Mouse (Mus musculus): Measurements from ENCODE around the gene Fry.

The Fry gene

GRCm38 (mm10) chr5:150173869-150174268 is 55.4 kb downstream of the Fry start:
- DNase-seq: no peak

GRCm38 (mm10) chr5:150174950-150175349 is 56.5 kb downstream of the Fry start:
- no peak for DNase-seq

DNA sequence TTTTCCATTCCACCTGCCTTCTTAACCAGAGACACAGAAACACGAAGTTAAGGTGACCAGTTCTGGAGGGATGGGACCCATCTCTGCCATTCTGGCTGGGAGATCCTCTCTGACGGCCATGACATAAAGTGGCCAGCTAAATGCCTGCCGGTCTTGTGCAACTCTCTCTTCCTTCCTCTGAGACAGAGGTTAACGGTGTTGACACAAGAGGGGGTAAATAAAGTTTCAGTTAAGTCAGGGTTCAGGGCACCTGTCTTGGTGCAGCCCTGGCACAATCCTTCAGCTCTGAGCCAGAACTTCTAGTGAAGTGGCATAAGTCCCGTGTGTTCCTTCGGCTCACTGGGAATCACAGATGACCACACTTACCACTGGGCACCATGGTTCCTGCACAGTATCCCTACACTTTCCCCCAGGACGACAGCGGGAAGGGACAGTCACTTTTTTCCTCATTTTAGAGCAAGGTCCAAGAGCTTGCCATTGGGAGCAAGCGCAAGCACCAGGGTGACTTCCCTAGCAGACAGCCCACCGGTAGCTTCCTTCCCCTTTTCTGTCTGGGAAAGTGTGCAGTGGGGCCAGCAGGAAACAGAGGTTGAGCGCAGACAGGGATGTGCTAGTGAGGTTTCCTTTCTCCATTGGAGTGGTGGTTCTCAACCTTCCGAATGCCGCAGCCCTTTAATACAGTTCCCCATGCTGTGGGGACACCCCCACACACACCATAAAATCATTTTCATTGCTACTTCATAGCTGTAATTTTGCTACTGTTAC is 58.0 kb downstream of the Fry start:
- DNase-seq: no peak

- no peak for DNase-seq
Observed at GRCm38 (mm10) chr5:150177757-150178156, 59.3 kb downstream of the Fry start.

- no peak for DNase-seq
Observed at GRCm38 (mm10) chr5:150178194-150178801, 59.9 kb downstream of the Fry start.

GRCm38 (mm10) chr5:150180985-150181607 is 62.7 kb downstream of the Fry start:
- no peak for DNase-seq

GRCm38 (mm10) chr5:150184959-150185358 is 66.5 kb downstream of the Fry start:
- DNase-seq: no peak

- DNase-seq: no peak
Observed at GRCm38 (mm10) chr5:150186121-150186520, 67.7 kb downstream of the Fry start.

GRCm38 (mm10) chr5:150186676-150187075 is 68.2 kb downstream of the Fry start:
- no peak for DNase-seq

DNA sequence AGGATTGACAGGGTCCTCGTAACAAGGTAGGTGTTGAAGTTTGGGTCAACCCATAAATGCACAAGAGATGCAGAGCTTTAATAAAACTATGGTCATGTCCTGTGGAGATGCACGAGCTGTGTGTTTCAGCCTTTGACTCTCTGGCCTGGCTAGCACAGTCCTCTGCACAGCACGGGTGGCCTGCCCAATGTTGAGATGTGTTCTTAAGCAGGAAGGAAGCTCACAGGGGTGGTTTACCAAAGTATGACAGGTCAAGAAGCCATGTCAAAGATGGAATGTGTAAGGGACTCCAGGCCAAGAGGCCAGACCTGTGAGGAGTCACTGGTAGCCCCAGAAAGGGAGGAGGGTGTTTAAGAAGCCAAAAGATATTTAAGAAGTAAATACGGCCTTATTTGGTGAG is 69.6 kb downstream of the Fry start:
- DNase-seq: no peak

DNA sequence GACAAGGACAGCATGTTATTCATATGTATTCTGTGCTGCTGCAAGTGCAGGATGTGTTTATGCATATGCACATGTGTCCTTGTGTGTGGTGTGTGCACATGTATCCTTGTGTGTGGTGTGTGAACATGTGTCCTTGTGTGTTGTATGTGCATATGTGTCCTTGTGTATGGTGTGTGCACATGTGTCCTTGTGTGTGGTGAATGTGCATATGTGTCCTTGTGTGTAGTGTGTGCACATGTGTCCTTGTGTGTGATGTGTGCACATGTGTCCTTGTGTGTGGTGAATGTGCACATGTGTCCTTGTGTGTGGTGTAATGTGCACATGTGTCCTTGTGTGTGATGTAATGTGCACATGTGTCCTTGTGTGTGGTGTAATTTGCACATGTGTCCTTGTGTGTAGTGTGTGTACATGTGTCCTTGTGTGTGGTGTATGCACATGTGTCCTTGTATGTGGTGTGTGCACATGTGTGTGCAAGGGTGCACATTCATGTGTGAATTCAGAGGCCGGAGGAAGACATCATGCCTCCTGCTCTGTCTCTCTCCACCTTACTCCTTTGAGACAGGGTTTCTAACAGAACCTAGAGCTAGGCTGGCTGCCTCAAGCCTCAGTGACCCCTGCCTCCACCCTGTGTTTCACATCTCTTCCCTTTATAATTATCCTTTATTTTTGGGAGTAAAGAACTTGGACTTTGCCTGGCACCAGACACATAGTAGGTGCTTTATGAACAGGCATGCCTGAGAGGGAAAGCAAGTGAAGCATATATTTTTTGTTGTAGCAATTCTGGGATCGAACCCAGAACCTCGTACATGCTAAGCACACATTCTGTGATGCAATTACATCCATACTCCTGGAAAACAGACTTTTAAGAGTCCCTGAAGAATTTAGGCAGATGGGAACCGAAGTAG is 72.3 kb downstream of the Fry start:
- no peak for DNase-seq

DNA sequence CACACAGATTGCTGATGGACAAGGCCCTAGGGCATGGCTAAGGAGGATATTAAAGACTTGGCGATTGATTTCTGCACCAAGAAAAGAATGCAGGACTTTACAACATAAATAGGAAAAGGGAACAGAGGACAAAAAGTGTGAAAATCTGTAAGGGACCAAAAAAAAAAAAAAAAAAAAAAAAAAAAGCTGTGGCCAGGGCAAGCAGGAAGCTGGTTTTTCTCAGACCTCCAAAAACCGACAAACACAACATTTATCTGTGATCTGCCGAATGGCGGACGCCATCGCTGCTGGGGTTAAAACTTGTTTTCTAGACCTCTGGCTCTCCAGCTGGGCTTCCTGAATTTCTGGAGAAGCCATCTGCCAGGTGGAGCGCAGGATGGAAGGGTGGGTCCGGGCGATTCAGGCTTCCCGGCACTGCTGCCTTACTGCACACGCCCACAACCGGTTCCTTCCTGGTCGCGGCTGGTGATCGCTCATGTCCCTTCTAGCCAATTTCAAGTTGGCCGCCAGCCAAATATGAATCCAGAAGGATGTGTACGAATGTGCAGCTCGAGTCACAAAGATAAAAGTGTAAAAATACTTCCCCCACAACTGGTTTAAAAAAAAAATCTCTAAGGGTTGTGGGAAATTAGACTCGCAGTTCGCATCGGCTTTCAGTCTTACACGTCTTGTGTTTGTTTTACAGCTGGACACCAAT is 77.2 kb downstream of the Fry start:
- DNase-seq: peak; percentile 74 to 87

- DNase-seq: peak in 1 of 2 experiments; percentile 30
Observed at GRCm38 (mm10) chr5:150196211-150196585, 77.8 kb downstream of the Fry start.

GRCm38 (mm10) chr5:150196881-150197311 is 78.5 kb downstream of the Fry start:
- DNase-seq: no peak

DNA sequence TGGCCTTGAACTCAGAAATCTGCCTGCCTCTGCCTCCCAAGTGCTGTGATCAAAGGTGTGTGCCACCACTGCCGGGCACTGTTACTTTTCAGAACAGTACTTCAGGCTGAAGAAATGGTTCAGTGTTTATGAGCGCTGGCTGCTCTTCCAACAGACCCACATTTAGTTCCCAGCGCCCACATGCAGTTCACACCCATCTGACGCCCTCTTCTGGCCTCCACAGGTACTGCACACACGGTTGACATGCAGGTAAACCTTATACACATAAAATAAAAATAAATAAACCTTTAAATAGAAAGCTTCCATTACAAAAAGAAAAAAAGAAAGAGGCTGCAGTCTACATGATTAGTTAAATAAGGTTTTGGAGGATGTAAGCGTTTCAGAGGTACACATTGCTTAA is 88.3 kb downstream of the Fry start:
- DNase-seq: no peak

GRCm38 (mm10) chr5:150207596-150207995 is 89.2 kb downstream of the Fry start:
- no peak for DNase-seq

DNA sequence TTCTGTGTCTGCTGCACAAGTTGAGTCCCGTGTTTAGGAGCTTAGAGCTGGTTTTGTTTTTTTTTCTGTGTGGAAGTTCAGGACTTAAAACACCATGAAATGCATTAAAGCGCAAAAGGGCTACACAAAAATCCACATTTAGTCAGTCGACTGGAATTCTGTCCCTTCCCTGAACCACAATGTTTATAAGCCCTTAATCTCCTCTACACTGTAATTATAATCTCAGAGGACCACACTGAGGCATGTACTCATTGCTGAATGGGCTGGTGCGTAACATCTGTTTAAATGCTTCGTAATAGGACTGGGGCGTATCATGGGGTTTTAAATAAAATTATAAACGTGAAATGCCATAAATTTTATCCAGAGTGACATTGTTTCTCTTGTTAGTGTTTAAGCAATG is 89.6 kb downstream of the Fry start:
- no peak for DNase-seq

- no peak for DNase-seq
Observed at GRCm38 (mm10) chr5:150214081-150214480, 95.6 kb downstream of the Fry start.

GRCm38 (mm10) chr5:150216066-150216465 is 97.6 kb downstream of the Fry start:
- DNase-seq: no peak

GRCm38 (mm10) chr5:150219457-150219856 is 101.0 kb downstream of the Fry start:
- DNase-seq: no peak

DNA sequence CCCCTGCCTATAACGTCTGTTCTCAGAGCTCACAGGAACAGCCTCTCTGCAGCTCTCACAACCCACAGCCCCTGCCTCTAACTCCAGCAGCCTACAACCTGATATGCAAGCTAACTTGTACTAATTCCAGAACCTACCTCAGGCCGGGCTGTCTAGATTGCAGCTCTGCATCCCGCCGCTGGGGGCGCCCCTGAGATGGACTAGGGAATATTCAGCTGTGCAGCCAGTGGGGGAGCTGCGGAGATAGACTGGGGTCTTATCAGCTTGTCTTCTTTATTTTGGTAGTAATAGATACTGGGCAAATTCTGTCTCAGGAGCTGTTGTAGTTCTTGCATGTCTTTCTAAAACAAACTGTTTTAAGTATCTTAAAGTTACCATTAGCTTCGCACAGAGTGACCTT is 101.9 kb downstream of the Fry start:
- DNase-seq: peak in 1 of 2 experiments; percentile 54

DNA sequence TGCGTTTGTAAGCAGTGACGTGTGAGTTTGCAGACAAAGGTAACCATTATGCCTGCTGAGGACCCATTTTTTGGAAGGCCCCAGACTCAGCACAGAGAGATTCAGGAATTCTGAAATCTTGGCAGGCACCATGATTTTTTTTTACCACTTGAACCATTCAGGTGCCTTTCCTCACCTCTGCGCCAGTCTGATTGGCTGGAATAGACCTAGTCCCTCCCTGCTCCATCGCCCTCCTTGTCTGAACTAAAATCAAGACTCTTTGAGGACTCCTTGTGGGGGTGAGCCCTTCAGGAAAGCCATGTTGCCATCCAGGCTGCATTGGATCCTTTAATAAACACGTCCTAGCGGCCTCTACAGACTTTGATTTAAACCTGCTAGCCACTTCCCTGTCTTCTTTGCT is 103.4 kb downstream of the Fry start:
- DNase-seq: no peak
